Mouse (Mus musculus) intestine, postnatal 0 days (tissue): ENCODE data around the gene Exo5. TPM values are rescaled to one million over a fixed set of nuclear protein-coding genes. Genes with fewer than 3 reads are reported as not detected.

Experiments
- ATAC-seq: fragments of 200-750 bp; cut with Nextera tagmentation; 2 replicates; pipeline ENCODE4 v1.8.0; 2017; ENCODE audit warnings: mild to moderate bottlenecking, moderate TSS enrichment, moderate library complexity
- H3K27ac ChIP-seq: fragments of 300-500 bp; sonication (generic); 2 replicates; pipeline ENCODE4 v1.5.1; 2014; ENCODE audit warnings: mild to moderate bottlenecking, low read depth, low read length, moderate library complexity
- H3K27me3 ChIP-seq: fragments of 300-500 bp; sonication (generic); replicated peaks from 2 replicates; pipeline ENCODE4 v1.6.1; 2014; ENCODE audit warnings: low read length, mixed read lengths; ENCODE audit not compliant: control insufficient read depth, insufficient read depth
- H3K36me3 ChIP-seq: fragments of 300-500 bp; sonication (generic); 2 replicates; pipeline ENCODE4 v1.6.1; 2014; ENCODE audit warnings: mild to moderate bottlenecking, moderate library complexity; ENCODE audit not compliant: control insufficient read depth, insufficient read depth
- H3K4me1 ChIP-seq: fragments of 300-500 bp; sonication (generic); replicated peaks from 2 replicates; pipeline ENCODE4 v1.6.1; 2014; ENCODE audit warnings: antibody characterized with exemption, low read length, mixed read lengths; ENCODE audit not compliant: control insufficient read depth, insufficient read depth
- H3K4me2 ChIP-seq: fragments of 300-500 bp; sonication (generic); replicated peaks from 2 replicates; pipeline ENCODE4 v1.6.1; 2014; ENCODE audit warnings: low read depth, mild to moderate bottlenecking, moderate library complexity
- H3K4me3 ChIP-seq: fragments of 300-500 bp; sonication (generic); 2 replicates; pipeline ENCODE4 v1.5.1; 2014; ENCODE audit warnings: low read depth, low read length
- H3K9ac ChIP-seq: fragments of 300-500 bp; sonication (generic); 2 replicates; pipeline ENCODE4 v1.6.1; 2014; ENCODE audit warnings: mild to moderate bottlenecking, low read depth, low read length
- H3K9me3 ChIP-seq: fragments of 300-500 bp; sonication (generic); 2 replicates; pipeline ENCODE4 v1.6.1; 2016; ENCODE audit warnings: mixed run types; ENCODE audit not compliant: control insufficient read depth
- CTCF ChIP-seq: sonication (generic); IDR thresholded peaks from 2 replicates; pipeline ENCODE4 v1.5.1; 2016; ENCODE audit warnings: low read depth, mild to moderate bottlenecking, control low read depth, antibody characterized with exemption, moderate library complexity
- WGBS: fragments of 180-500 bp; shearing (Covaris S2); extraction: QIAGEN DNeasy Blood & Tissue Kit; methylation state at CpG from one replicate; pipeline ENCODE4 v1.1.7; 2014; 5-methylcytosine and 5-hydroxymethylcytosine counted together
- polyA plus RNA-seq: library from polyadenylated mRNA; unstranded; fragments of >200 nt; fragmentation: Nextera tagmentation; extraction: Ambion mirVana; gene quantifications from 2 replicates; pipeline ENCODE4 v1.2.1, GENCODE M21; 2015

The Exo5 gene
- polyA plus RNA-seq, 1 experiment from 2014 or later: 12.3 TPM

DNA sequence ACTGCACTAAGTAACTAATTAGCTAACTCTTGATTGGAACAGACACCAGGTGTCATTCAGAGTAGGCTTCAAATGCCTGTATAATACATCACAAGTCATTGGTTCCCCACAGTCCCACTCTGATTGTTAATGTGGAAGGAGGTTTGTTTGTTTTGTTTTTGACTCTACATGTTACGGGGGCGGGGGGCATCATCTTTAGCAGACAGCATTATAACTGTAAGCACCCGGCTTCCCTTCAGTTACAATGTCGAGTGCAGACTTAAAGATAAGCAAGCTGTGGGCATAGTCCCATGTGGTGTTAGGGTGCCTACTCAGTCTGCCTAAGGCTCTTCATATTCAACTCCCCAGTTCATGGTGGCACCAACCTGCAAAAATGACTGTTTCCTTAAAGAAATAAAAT, 28.2 kb upstream of the Exo5 start:
- no peaks in the 10 kb centered on the region for H3K9me3 ChIP-seq
- no peak for TF ChIP-seq CTCF
- no peak for ATAC-seq
- WGBS: 73% methylated on average over 4 of the region's 4 CpGs
- H3K4me2 ChIP-seq: no peak overlapping the region
- no peaks in the 10 kb centered on the region for H3K4me1 ChIP-seq
- no peaks in the 10 kb centered on the region for H3K27me3 ChIP-seq
- H3K4me3 ChIP-seq: no peak overlapping the region
- no peak overlapping the region for H3K27ac ChIP-seq
- H3K9ac ChIP-seq: no peak overlapping the region
- no peaks in the 10 kb centered on the region for H3K36me3 ChIP-seq

DNA sequence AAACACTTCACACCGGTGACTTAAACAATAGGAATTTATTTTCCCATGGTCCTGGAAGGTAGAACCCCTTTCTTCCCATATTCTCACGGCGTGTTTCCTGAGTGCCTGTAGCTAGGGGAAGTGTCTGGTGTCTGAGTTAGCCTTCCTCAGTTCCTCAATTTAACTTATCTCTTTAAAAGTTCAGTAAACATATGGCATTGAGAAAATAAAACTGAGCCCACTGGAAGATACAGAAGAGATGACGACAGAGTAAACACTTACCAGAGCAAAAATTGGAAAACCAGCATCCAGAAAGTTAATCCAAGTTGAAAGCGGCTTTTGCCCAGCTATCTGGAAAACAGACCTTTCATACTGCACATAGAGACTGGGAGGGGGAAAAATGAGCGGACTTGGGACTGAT, 27.3 kb upstream of the Exo5 start:
- WGBS: 22% methylated on average over 6 of the region's 6 CpGs

DNA sequence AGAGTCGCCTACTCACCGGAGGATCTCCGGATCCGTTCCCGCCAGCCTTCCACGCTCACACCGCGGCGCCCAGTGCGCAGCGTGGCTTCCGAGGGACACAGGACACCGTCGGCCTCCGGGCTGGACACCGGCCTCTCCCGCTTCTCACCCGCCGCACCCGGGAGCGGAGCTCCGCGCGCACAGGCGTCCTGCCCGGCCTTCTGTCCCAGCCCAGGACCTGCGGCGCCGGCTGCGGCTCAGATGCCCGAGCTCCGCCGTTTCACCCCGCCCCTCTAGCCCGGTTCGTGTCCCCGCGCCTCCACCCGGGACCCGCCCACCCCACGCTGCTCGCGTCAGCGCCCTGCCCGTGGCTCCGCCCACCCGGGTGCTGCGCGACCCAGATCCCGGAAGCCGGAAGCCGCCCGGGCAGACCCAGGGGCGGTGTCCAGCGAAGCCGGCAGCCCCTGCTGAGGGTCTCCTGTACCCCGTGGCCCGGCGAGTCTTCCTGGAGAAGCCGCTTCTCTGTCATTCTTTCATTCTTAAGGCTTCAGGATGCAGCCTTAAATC, 26.7 kb upstream of the Exo5 start, which contains the start of gene Zfp69:
Zfp69 (minus strand) TSS at position 272 of the 546 bp plus-strand sequence.
- Histone ChIP-seq H3K4me1 (no peaks in the 10 kb centered on the region), H3K4me3 (peak within 1 kb of the TSS; percentile 71), H3K27ac (peak within 1 kb of the TSS; percentile 80), H3K27me3 (no peaks in the 10 kb centered on the region), H3K9me3 (no peaks in the 10 kb centered on the region), H3K9ac (peak within 1 kb of the TSS; percentile 70), H3K36me3 (peaks cover 9% of the 10 kb centered on the region), H3K4me2 (peak within 1 kb of the TSS; percentile 87)
- TF ChIP-seq CTCF: no peak
- peak; percentile 96 for ATAC-seq
- under 1% methylated on average over 60 of the region's 60 CpGs for WGBS

More for the DNA sequence above, 27.3 kb upstream of the Exo5 start:
- Histone ChIP-seq H3K27ac (peak overlapping the region; percentile 80), H3K4me3 (peak overlapping the region; percentile 71), H3K27me3 (no peaks in the 10 kb centered on the region), H3K9me3 (no peaks in the 10 kb centered on the region), H3K36me3 (peaks cover 4% of the 10 kb centered on the region), H3K9ac (peak overlapping the region; percentile 70), H3K4me1 (no peaks in the 10 kb centered on the region), H3K4me2 (peak overlapping the region; percentile 87)
- TF ChIP-seq CTCF: no peak
- no peak for ATAC-seq

DNA sequence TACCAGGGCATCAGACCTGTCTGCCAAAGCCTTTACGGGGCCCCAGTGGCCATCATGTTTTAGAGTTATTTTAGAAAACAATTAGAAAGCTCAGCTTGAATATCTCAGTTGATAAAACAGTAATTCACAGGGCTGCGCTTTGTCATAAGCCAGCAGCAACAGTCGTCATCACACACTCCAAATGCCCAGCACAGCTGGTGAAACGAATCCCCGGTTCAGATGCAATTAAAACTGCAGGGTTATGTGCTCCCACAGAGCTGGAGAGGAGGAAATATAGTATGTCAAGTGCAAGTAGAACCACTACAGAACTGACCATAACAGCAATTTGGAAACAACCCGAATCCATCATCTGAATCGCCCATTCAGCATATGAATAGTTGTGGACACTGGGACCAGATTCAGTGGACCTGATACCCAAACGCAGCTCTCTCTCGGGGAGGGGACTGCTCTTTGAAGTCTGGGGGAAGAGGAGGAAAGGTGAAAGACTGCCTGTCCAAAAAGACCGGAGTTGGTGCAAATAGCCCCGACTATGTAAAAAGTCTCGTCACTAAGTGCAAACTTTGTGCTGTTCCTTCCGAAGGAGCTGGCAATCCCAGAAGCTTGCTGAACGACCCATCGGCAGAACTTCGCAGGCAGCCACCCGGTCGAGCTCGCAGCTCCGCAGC, 26.1 kb upstream of the Exo5 start:
- no peak for TF ChIP-seq CTCF
- Histone ChIP-seq H3K27me3 (no peaks in the 10 kb centered on the region), H3K4me1 (no peaks in the 10 kb centered on the region), H3K36me3 (peaks cover 14% of the 10 kb centered on the region), H3K4me2 (peak overlapping the region; percentile 87), H3K4me3 (peak overlapping the region; percentile 71), H3K9me3 (no peaks in the 10 kb centered on the region), H3K9ac (peak overlapping the region; percentile 70), H3K27ac (peak overlapping the region; percentile 80)
- ATAC-seq: no peak
- 4% methylated on average over 20 of the region's 20 CpGs for WGBS

DNA sequence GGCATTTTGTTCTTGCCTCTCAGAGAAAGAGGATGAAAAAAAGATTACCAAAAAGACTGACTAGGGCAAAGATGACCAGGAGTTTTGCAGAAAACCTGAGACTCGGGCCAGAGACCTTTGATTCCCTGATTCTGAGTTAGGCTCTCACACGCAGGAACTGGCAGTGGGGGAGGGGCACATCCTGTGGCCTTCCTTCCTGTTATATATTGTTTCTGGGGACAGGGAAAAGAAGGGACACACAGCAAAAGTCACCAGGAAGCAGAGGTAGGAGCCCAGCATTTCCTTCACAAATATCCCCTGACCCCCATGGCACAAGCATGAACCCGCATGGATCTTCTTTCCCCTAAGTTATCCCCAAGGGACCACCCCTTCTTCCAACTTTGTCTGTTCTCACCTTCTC, 24.1 kb upstream of the Exo5 start:
- Histone ChIP-seq H3K27ac (no peak overlapping the region), H3K4me1 (no peaks in the 10 kb centered on the region), H3K4me3 (no peak overlapping the region), H3K27me3 (no peaks in the 10 kb centered on the region), H3K9ac (no peak overlapping the region), H3K4me2 (no peak overlapping the region), H3K9me3 (no peaks in the 10 kb centered on the region), H3K36me3 (peaks cover 14% of the 10 kb centered on the region)
- 59% methylated on average over 3 of the region's 3 CpGs for WGBS
- TF ChIP-seq CTCF: no peak
- no peak for ATAC-seq

DNA sequence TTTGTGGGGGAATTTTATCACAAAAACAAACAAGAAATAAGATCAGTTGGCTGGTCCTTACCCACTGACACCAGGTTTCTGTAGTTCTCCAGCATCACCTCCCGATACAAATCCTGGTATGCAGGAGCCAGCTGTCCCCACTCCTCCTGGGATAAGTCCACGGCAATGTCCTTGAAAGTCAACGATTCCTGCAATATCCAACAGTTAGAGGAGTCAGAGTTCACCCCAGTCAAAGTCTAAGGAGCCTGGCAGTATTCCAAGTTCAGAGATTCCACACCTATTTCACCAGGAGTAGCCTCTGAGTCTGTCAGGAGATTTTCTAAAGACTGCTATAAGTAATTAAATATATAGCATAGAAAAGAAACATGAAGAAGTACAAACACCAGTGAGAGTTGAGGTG, 10.2 kb upstream of the Exo5 start:
- Histone ChIP-seq H3K9me3 (no peaks in the 10 kb centered on the region), H3K4me1 (no peaks in the 10 kb centered on the region), H3K27me3 (no peaks in the 10 kb centered on the region), H3K4me2 (no peak overlapping the region), H3K4me3 (no peak overlapping the region), H3K36me3 (peaks cover 17% of the 10 kb centered on the region; the same call in 1 of the 2 replicates), H3K27ac (no peak overlapping the region), H3K9ac (no peak overlapping the region)
- peak; percentile 54 for ATAC-seq
- no peak for TF ChIP-seq CTCF
- WGBS: 40% methylated on average over 3 of the region's 3 CpGs
